Mouse (Mus musculus): ENCODE measurements around the gene Rasa4. TPM values are rescaled to one million over a fixed set of nuclear protein-coding genes. Genes with fewer than 3 reads are reported as not detected.

Gene Rasa4
- total RNA-seq, 2 experiments from 2014 or later: 4.8 to 5.4 TPM

Small RNA genes within 50 kb of the gene (microRNA-seq; reads per million reads assigned to microRNA genes)
- gene Mir7035: 0.38 to 3.0 reads per million in 2 experiments

Other genes starting within 250 kb of the Rasa4 start
- 100 to 1,000 TPM; 501 to 698 TPM for gene Hspb1, start 196.0 kb upstream of the Rasa4 start, total RNA-seq (2021)
- gene Ywhag, start 149.3 kb upstream of the Rasa4 start, total RNA-seq (2021): 100 to 1,000 TPM; 285 to 287 TPM
- under 1 TPM; 0.21 to 0.40 TPM for gene Ssc4d, start 109.4 kb upstream of the Rasa4 start, total RNA-seq (2021)
- not detected for gene Zp3, start 103.8 kb upstream of the Rasa4 start, total RNA-seq (2021)
- gene Dtx2, start 89.1 kb upstream of the Rasa4 start, total RNA-seq (2021): 1 to 10 TPM; 6.5 to 8.1 TPM
- gene Upk3b, start 45.4 kb upstream of the Rasa4 start, total RNA-seq (2021): 10 to 100 TPM; 11.1 to 23.7 TPM
- not detected for gene Upk3bl, start 29.4 kb upstream of the Rasa4 start, total RNA-seq (2021)
- gene Polr2j, start 32.7 kb downstream of the Rasa4 start, total RNA-seq (2021): 10 to 100 TPM; 63.7 to 78.8 TPM
- 1 to 10 TPM; 5.5 to 5.7 TPM for gene Lrwd1, start 52.2 kb downstream of the Rasa4 start, total RNA-seq (2021)
- 1 to 10 TPM; 4.7 to 4.9 TPM for gene Alkbh4, start 52.2 kb downstream of the Rasa4 start, total RNA-seq (2021)
- 1 to 10 TPM; 1.2 to 2.4 TPM for gene Orai2, start 86.8 kb downstream of the Rasa4 start, total RNA-seq (2021)
- 10 to 100 TPM; 13.8 to 24.2 TPM for gene Prkrip1, start 115.0 kb downstream of the Rasa4 start, total RNA-seq (2021)
- 1 to 10 TPM; 1.0 to 2.0 TPM for gene Sh2b2, start 162.6 kb downstream of the Rasa4 start, total RNA-seq (2021)

Data from heart, adult 18-20 months (tissue).